Mouse (Mus musculus) stomach, embryonic 15.5 days (tissue): ENCODE data around the gene Fbxl12. TPM values are rescaled to one million over a fixed set of nuclear protein-coding genes. Genes with fewer than 3 reads are reported as not detected.

ENCODE experiments used
- ATAC-seq: fragments of 200-750 bp; cut with Nextera tagmentation; 2 replicates; pipeline ENCODE4 v1.8.0; 2017; ENCODE audit warnings: low read depth, moderate number of reproducible peaks, moderate TSS enrichment; ENCODE audit not compliant: insufficient read depth, low FRiP score
- H3K27ac ChIP-seq: fragments of 300-500 bp; sonication (generic); 2 replicates; pipeline ENCODE4 v1.5.1; 2015; ENCODE audit warnings: mild to moderate bottlenecking, inconsistent platforms
- H3K27me3 ChIP-seq: fragments of 300-500 bp; sonication (generic); replicated peaks from 2 replicates; pipeline ENCODE4 v1.6.1; 2015; ENCODE audit warnings: inconsistent platforms
- H3K36me3 ChIP-seq: fragments of 300-500 bp; sonication (generic); 2 replicates; pipeline ENCODE4 v1.6.1; 2015; ENCODE audit warnings: inconsistent platforms
- H3K4me1 ChIP-seq: fragments of 300-500 bp; sonication (generic); 2 replicates; pipeline ENCODE4 v1.6.1; 2015; ENCODE audit warnings: inconsistent platforms
- H3K4me2 ChIP-seq: fragments of 300-500 bp; sonication (generic); 2 replicates; pipeline ENCODE4 v1.6.1; 2015; ENCODE audit warnings: mild to moderate bottlenecking, inconsistent platforms
- H3K4me3 ChIP-seq: fragments of 300-500 bp; sonication (generic); replicated peaks from 2 replicates; pipeline ENCODE4 v1.5.1; 2015; ENCODE audit warnings: inconsistent platforms
- H3K9ac ChIP-seq: fragments of 300-500 bp; sonication (generic); 2 replicates; pipeline ENCODE4 v1.6.1; 2015; ENCODE audit warnings: inconsistent platforms
- H3K9me3 ChIP-seq: fragments of 300-500 bp; sonication (generic); 2 replicates; pipeline ENCODE4 v1.6.1; 2016; ENCODE audit warnings: inconsistent platforms
- WGBS: fragments of 180-500 bp; shearing (Covaris S2); methylation state at CpG from one replicate; pipeline ENCODE4 v1.1.7; 2015; 5-methylcytosine and 5-hydroxymethylcytosine counted together
- polyA plus RNA-seq: library from polyadenylated mRNA; unstranded; fragments of >200 nt; fragmentation: Nextera tagmentation; extraction: Ambion mirVana; gene quantifications from 2 replicates; pipeline ENCODE4 v1.2.1, GENCODE M21; 2015

The Fbxl12 gene
- polyA plus RNA-seq, 1 experiment from 2014 or later, result 15.3 TPM

GRCm38 (mm10) chr9:20668065-20668464, 23.5 kb upstream of the Fbxl12 start:
- ATAC-seq, result no peak

DNA sequence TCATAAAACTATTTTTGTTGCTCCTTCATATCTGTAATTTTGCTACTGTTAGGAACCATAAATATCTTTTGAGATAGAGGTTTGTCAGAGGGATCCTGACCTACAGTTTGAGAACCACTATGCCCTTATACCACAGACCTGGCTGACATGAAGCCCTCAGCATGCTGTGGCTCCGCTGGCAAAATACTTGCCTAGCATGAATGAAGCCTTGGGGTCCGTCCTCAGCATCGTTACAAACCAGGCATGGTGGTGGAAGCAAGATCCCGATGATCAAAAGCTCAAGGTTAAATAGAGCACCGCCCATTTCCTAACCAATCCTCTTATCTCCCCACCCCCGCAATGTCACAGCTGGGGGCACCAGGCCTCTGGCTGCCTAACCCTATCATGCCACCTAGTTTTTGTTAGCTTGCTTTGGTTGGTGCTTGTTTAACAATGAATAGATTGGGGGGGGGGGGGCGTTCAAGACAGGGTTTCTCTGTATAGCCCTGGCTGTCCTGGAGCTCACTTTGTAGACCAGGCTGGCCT, 22.0 kb upstream of the Fbxl12 start:
- no peaks in the 10 kb centered on the region for H3K9me3 ChIP-seq
- ATAC-seq, result no peak
- WGBS, result 10% methylated on average over 7 of the region's 7 CpGs
- H3K4me1 ChIP-seq, result no peaks in the 10 kb centered on the region
- H3K9ac ChIP-seq, result no peak overlapping the region
- no peak overlapping the region for H3K27ac ChIP-seq
- peaks cover 25% of the 10 kb centered on the region for H3K36me3 ChIP-seq
- H3K27me3 ChIP-seq, result no peaks in the 10 kb centered on the region
- no peak overlapping the region for H3K4me2 ChIP-seq
- no peak overlapping the region for H3K4me3 ChIP-seq

More at GRCm38 (mm10) chr9:20668065-20668464, 23.5 kb upstream of the Fbxl12 start:
- H3K27me3 ChIP-seq, result no peaks in the 10 kb centered on the region
- peaks cover 14% of the 10 kb centered on the region for H3K36me3 ChIP-seq
- 92% methylated on average over 22 of the region's 22 CpGs for WGBS
- no peaks in the 10 kb centered on the region for H3K9me3 ChIP-seq
- H3K4me2 ChIP-seq, result no peak overlapping the region
- no peaks in the 10 kb centered on the region for H3K4me1 ChIP-seq
- no peak overlapping the region for H3K27ac ChIP-seq
- H3K4me3 ChIP-seq, result no peak overlapping the region
- no peak overlapping the region for H3K9ac ChIP-seq

DNA sequence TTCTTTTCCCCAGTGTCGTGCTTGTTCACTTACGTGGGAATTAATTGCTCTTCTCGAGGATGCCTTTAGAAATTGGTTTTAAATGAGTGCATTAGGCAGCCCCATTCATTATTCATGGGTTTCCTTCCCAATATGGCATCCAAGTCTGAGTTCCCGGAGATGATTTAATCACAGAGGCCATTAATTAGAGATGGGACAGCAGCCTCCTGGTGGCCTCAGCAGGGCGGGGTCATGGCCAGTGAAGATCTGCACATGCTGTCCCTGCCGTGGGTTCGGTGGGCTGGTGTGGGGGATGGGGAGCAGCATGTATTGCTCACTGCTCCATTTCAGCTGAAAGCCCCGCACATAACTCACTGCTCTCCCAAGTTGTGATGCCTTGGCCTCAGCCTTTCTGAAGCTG, 21.4 kb upstream of the Fbxl12 start:
- no peak overlapping the region for H3K4me3 ChIP-seq
- H3K27me3 ChIP-seq, result no peaks in the 10 kb centered on the region
- H3K36me3 ChIP-seq, result peaks cover 25% of the 10 kb centered on the region
- H3K9me3 ChIP-seq, result no peaks in the 10 kb centered on the region
- no peak overlapping the region for H3K27ac ChIP-seq
- ATAC-seq, result no peak
- no peak overlapping the region for H3K9ac ChIP-seq
- no peaks in the 10 kb centered on the region for H3K4me1 ChIP-seq
- 25% methylated on average over 8 of the region's 8 CpGs for WGBS
- H3K4me2 ChIP-seq, result no peak overlapping the region

GRCm38 (mm10) chr9:20664982-20665637, 20.5 kb upstream of the Fbxl12 start:
- Histone ChIP-seq H3K9ac (no peak overlapping the region), H3K36me3 (peaks cover 25% of the 10 kb centered on the region), H3K4me2 (no peak overlapping the region), H3K4me3 (no peak overlapping the region), H3K27ac (no peak overlapping the region), H3K4me1 (no peaks in the 10 kb centered on the region), H3K27me3 (no peaks in the 10 kb centered on the region), H3K9me3 (no peaks in the 10 kb centered on the region)
- no peak for ATAC-seq
- WGBS, result 75% methylated on average over 5 of the region's 5 CpGs

DNA sequence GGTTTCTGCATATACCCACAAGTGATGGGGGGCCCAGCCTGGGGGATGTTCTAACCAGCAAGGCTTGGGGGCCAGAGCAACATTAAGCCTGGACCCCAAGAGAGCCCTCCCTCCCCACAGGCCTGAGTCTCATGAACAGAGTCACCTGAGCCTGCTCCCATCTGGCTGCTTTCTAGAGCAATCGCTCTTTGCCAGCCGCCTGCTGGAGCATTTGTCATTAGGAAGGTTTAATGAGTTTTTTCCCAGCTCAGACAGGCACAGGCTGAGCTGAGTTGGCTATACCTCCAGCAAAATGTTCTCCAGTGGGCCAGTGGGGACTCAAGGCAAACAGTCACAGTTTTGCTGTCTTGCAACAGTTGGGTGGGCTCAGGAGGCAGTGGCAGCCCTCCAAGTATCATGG, 19.8 kb upstream of the Fbxl12 start:
- no peak overlapping the region for H3K27ac ChIP-seq
- H3K36me3 ChIP-seq, result peaks cover 30% of the 10 kb centered on the region
- no peaks in the 10 kb centered on the region for H3K4me1 ChIP-seq
- WGBS, result 65% methylated on average over 2 of the region's 2 CpGs
- no peaks in the 10 kb centered on the region for H3K27me3 ChIP-seq
- H3K9ac ChIP-seq, result no peak overlapping the region
- no peak for ATAC-seq
- no peaks in the 10 kb centered on the region for H3K9me3 ChIP-seq
- H3K4me2 ChIP-seq, result no peak overlapping the region
- H3K4me3 ChIP-seq, result no peak overlapping the region

DNA sequence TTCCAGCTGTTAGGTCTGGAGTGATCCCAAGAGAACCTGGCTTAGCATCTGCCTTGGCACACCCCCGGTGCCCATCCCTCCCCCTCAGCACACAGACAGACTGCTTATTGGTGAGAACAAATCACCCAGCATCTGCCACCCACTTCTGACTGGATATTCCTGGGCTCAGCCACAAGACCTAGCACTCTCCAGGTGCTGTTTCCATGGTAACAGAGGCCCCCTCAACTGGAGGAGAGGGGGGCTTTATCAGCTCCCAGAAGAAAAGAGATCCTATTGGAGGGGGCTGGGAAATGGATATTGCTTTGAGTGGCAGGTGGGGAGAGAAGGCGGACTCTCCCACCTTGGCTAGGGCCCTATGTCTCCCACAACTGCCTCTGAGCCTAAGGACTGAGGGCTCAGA, 19.4 kb upstream of the Fbxl12 start:
- Histone ChIP-seq H3K36me3 (peaks cover 33% of the 10 kb centered on the region), H3K4me3 (no peak overlapping the region), H3K9me3 (no peaks in the 10 kb centered on the region), H3K4me2 (no peak overlapping the region), H3K4me1 (no peaks in the 10 kb centered on the region), H3K27ac (no peak overlapping the region), H3K9ac (no peak overlapping the region), H3K27me3 (no peaks in the 10 kb centered on the region)
- 96% methylated on average over 2 of the region's 2 CpGs for WGBS
- no peak for ATAC-seq

- Histone ChIP-seq H3K36me3 (peaks cover 43% of the 10 kb centered on the region), H3K4me2 (no peak overlapping the region), H3K27ac (no peak overlapping the region), H3K27me3 (no peaks in the 10 kb centered on the region), H3K4me1 (no peaks in the 10 kb centered on the region), H3K9ac (no peak overlapping the region), H3K4me3 (no peak overlapping the region), H3K9me3 (no peaks in the 10 kb centered on the region)
- ATAC-seq, result no peak
- WGBS, result 89% methylated on average over 8 of the region's 8 CpGs
Observed at GRCm38 (mm10) chr9:20662874-20663273, 18.3 kb upstream of the Fbxl12 start.

- Histone ChIP-seq H3K4me1 (no peaks in the 10 kb centered on the region), H3K36me3 (peaks cover 48% of the 10 kb centered on the region), H3K4me2 (no peak overlapping the region), H3K9me3 (no peaks in the 10 kb centered on the region), H3K27ac (no peak overlapping the region), H3K4me3 (no peak overlapping the region), H3K27me3 (no peaks in the 10 kb centered on the region), H3K9ac (no peak overlapping the region)
- ATAC-seq, result no peak
- 40% methylated on average over 3 of the region's 3 CpGs for WGBS
Observed at GRCm38 (mm10) chr9:20662325-20662724, 17.8 kb upstream of the Fbxl12 start.

DNA sequence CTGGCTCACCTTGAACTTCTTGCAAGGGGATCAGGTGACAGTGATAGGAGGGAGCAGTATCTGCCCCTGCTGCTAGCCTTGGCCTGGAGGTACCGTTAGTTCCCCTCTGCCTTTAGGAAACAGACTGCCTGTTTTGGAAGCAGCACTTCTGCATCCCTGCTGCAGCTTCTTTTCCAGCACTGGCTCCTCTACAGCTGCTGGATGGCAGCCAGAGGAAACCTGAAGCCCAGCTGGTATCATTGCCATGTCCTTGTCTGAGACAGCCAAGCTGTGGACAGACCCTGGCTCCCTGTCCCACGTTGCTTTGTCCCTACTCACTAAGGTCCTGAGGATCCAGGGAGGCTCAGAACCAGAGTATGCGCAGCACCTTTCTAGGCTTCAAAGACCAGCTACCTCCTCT, 13.0 kb upstream of the Fbxl12 start:
- peaks cover 52% of the 10 kb centered on the region for H3K36me3 ChIP-seq
- no peak overlapping the region for H3K4me2 ChIP-seq
- no peaks in the 10 kb centered on the region for H3K27me3 ChIP-seq
- ATAC-seq, result no peak
- no peak overlapping the region for H3K9ac ChIP-seq
- no peak overlapping the region for H3K27ac ChIP-seq
- 89% methylated on average over 3 of the region's 3 CpGs for WGBS
- no peaks in the 10 kb centered on the region for H3K9me3 ChIP-seq
- H3K4me3 ChIP-seq, result no peak overlapping the region
- H3K4me1 ChIP-seq, result peaks cover 24% of the 10 kb centered on the region

DNA sequence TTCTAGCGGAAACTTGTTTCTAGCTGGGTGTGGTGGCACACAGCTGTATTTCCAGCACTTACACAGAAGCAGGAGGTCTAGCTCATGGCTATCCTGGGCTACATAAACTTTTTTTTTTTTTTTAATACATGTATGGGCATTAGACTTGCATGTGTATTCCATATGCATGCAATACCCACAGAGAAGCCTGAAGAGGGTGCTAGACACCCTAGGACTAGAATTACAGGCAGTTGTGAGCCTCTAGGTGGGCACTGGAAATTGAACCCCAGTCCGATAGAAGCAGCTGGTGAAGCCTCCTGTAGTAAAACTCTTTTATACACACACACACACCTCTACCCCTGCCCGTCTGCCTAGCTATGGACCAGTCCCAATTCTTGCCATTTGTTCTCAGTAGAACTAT, 9.3 kb upstream of the Fbxl12 start:
- ATAC-seq, result no peak
- no peaks in the 10 kb centered on the region for H3K27me3 ChIP-seq
- 89% methylated on average over 3 of the region's 3 CpGs for WGBS
- no peak overlapping the region for H3K4me2 ChIP-seq
- H3K27ac ChIP-seq, result no peak overlapping the region
- H3K9ac ChIP-seq, result no peak overlapping the region
- H3K9me3 ChIP-seq, result no peaks in the 10 kb centered on the region
- peaks cover 29% of the 10 kb centered on the region for H3K4me1 ChIP-seq
- H3K4me3 ChIP-seq, result no peak overlapping the region
- H3K36me3 ChIP-seq, result peaks cover 37% of the 10 kb centered on the region

DNA sequence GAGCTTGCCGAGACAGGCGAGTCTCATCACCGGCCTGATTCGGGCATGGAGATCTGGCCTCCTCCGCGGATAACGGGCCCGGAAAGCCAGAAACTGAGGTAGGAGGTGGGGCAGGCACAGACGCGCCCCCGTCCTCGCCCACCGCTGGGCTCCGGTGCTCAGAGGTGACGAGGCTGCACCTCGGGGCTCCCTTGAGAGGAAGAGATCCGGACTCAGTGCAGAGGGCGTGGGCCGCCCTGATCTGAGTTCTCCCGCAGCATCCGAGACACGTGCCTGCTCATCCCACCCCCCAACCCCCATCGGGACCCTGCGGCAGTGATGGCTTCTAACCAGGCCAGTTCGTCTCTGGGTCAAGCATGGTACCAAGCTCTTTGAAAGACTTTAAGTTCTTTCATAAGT, 7.7 kb upstream of the Fbxl12 start:
- peaks cover 22% of the 10 kb centered on the region; the same call in 1 of the 2 replicates for H3K36me3 ChIP-seq
- no peaks in the 10 kb centered on the region for H3K9me3 ChIP-seq
- peaks cover 29% of the 10 kb centered on the region for H3K4me1 ChIP-seq
- peak overlapping the region; percentile 71 for H3K4me2 ChIP-seq
- 0% methylated on average over 25 of the region's 25 CpGs for WGBS
- no peak for ATAC-seq
- peak overlapping the region; percentile 97 for H3K4me3 ChIP-seq
- H3K27ac ChIP-seq, result peak overlapping the region; percentile 26; the same call in 1 of the 2 replicates
- H3K27me3 ChIP-seq, result no peaks in the 10 kb centered on the region
- peak overlapping the region; percentile 84 for H3K9ac ChIP-seq

DNA sequence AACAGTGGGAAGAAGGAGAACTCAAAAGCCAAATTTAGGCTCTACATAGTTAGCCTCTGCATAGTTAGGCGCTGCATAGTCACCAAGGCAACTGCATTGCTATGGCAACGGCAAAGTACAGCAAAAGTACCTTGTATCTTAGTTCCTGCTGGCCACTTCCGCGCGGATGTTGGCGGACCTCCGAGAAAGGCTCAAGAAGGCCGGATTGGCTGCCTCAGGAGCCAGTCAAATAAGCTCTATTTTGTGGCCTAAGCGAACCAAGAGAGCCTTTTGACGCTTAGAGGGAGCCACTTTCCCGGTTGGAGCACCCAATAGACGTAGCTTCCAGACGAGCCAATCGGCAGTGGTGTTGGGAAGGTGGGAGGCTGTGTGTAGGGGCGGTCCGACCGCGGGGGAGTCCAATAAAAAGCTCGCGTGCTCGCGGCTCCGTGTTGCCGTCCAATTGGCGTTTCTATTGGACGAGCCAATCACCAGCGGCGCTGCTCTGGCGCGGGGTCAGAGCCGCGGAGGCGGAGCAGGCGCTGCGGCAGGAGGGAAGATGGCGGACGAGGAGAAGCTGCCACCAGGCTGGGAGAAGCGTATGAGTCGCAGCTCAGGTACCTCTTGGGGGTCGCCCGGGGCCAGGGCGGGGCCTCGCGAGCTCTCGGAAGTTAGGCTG, 7.2 kb upstream of the Fbxl12 start, which contains the start of gene Pin1:
Pin1 (plus strand) TSS at position 494 of the 658 bp plus-strand sequence.
- H3K4me1 ChIP-seq, result peaks cover 29% of the 10 kb centered on the region
- no peaks in the 10 kb centered on the region for H3K27me3 ChIP-seq
- peaks cover 21% of the 10 kb centered on the region; the same call in 1 of the 2 replicates for H3K36me3 ChIP-seq
- H3K4me3 ChIP-seq, result peak within 1 kb of the TSS; percentile 97
- peak within 1 kb of the TSS; percentile 71 for H3K4me2 ChIP-seq
- H3K9me3 ChIP-seq, result no peaks in the 10 kb centered on the region
- under 1% methylated on average over 45 of the region's 45 CpGs for WGBS
- ATAC-seq, result peak; percentile 100
- peak within 1 kb of the TSS; percentile 26; the same call in 1 of the 2 replicates for H3K27ac ChIP-seq
- peak within 1 kb of the TSS; percentile 84 for H3K9ac ChIP-seq
